Mouse (Mus musculus) left cerebral cortex, postnatal 36 days (tissue): ENCODE results near the gene Klf12. TPM values are rescaled to one million over a fixed set of nuclear protein-coding genes. Genes with fewer than 3 reads are reported as not detected.

Experiments
- DNase-seq, 2 experiments: peaks; one replicate each; pipeline ENCODE4 v3.0.0; 2021 to 2022; ENCODE audit warnings: low spot score in 2 of 2, mixed read lengths in 1 of 2
- intact Hi-C: fragments of 180-260 bp; cut with DNase I; formaldehyde crosslinking; loops from one replicate; pipeline ENCODE4 v1.15.1; 2025
- total RNA-seq, 2 experiments: library from RNA; stranded (reverse); gene quantifications; 2 replicates each; pipeline ENCODE4 v1.2.3; 2021

Klf12 gene
- total RNA-seq, 2 experiments from 2014 or later, result 44.7 to 54.4 TPM

- intact Hi-C loops, result no loop called here
- no peak for DNase-seq
Measured at GRCm38 (mm10) chr14:100079620-100080019, 204.9 kb downstream of the Klf12 start.

- DNase-seq, result no peak
- intact Hi-C loops, result no loop called here
Measured at GRCm38 (mm10) chr14:100072431-100073195, 211.9 kb downstream of the Klf12 start.

GRCm38 (mm10) chr14:100069543-100070090 lies 214.9 kb downstream of the Klf12 start:
- no peak for DNase-seq
- intact Hi-C loops, result no loop called here

- intact Hi-C loops, result no loop called here
- DNase-seq, result no peak
Measured at GRCm38 (mm10) chr14:100068715-100069114, 215.8 kb downstream of the Klf12 start.

- intact Hi-C loops, result no loop called here
- no peak for DNase-seq
Measured at GRCm38 (mm10) chr14:100062516-100062915, 222.0 kb downstream of the Klf12 start.

GRCm38 (mm10) chr14:100054150-100054549 lies 230.3 kb downstream of the Klf12 start:
- intact Hi-C loops, result no loop called here

GRCm38 (mm10) chr14:100053456-100053855 lies 231.0 kb downstream of the Klf12 start:
- no peak for DNase-seq
- intact Hi-C loops, result no loop called here

More at GRCm38 (mm10) chr14:100054150-100054549, 230.3 kb downstream of the Klf12 start:
- DNase-seq, result no peak

- no peak for DNase-seq
- intact Hi-C loops, result no loop called here
Measured at GRCm38 (mm10) chr14:100052876-100053275, 231.6 kb downstream of the Klf12 start.

- intact Hi-C loops, result no loop called here
- no peak for DNase-seq
Measured at GRCm38 (mm10) chr14:100045431-100045830, 239.0 kb downstream of the Klf12 start.

- intact Hi-C loops, result no loop called here
- no peak for DNase-seq
Measured at GRCm38 (mm10) chr14:100041823-100042222, 242.7 kb downstream of the Klf12 start.

- intact Hi-C loops, result no loop called here
- no peak for DNase-seq
Measured at GRCm38 (mm10) chr14:100026671-100027070, 257.8 kb downstream of the Klf12 start.

- intact Hi-C loops, result no loop called here
- no peak for DNase-seq
Measured at GRCm38 (mm10) chr14:100017219-100017618, 267.3 kb downstream of the Klf12 start.

GRCm38 (mm10) chr14:100010525-100010924 lies 274.0 kb downstream of the Klf12 start:
- no peak for DNase-seq
- intact Hi-C loops, result no loop called here

- DNase-seq, result peak; percentile 13 to 34
- intact Hi-C loops, result no loop called here
Measured at GRCm38 (mm10) chr14:100009790-100010382, 274.6 kb downstream of the Klf12 start.

GRCm38 (mm10) chr14:99983510-99983909 lies 301.0 kb downstream of the Klf12 start:
- intact Hi-C loops, result no loop called here

GRCm38 (mm10) chr14:99981209-99981608 lies 303.3 kb downstream of the Klf12 start:
- intact Hi-C loops, result no loop called here
- no peak for DNase-seq

More at GRCm38 (mm10) chr14:99983510-99983909, 301.0 kb downstream of the Klf12 start:
- DNase-seq, result no peak

GRCm38 (mm10) chr14:99967920-99968319 lies 316.6 kb downstream of the Klf12 start:
- intact Hi-C loops, result no loop called here
- DNase-seq, result no peak

GRCm38 (mm10) chr14:99960500-99961229 lies 323.8 kb downstream of the Klf12 start:
- intact Hi-C loops, result no loop called here
- DNase-seq, result no peak

GRCm38 (mm10) chr14:99955133-99955532 lies 329.3 kb downstream of the Klf12 start:
- no peak for DNase-seq
- intact Hi-C loops, result no loop called here
